Mouse (Mus musculus): ENCODE data around the gene Smc3. TPM values are rescaled to one million over a fixed set of nuclear protein-coding genes. Genes with fewer than 3 reads are reported as not detected.

Gene Smc3
- polyA plus RNA-seq, 1 experiment, result 42.8 TPM

- peak; percentile 73 for DNase-seq (ENCODE audit: low read depth)
- TF ChIP-seq POLR2A (IDR thresholded peaks at IDR 0.05; ENCODE audit: borderline replicate concordance, extremely low read depth, insufficient read depth, insufficient read length, poor library complexity, severe bottlenecking), result no peak
- TF ChIP-seq CTCF (IDR thresholded peaks at IDR 0.05; ENCODE audit: borderline replicate concordance, extremely low read depth, insufficient read depth, insufficient read length), result no peak
These were observed 32.3 kb upstream of the Smc3 start for GRCm38 (mm10) chr19:53567864-53568263.

DNA sequence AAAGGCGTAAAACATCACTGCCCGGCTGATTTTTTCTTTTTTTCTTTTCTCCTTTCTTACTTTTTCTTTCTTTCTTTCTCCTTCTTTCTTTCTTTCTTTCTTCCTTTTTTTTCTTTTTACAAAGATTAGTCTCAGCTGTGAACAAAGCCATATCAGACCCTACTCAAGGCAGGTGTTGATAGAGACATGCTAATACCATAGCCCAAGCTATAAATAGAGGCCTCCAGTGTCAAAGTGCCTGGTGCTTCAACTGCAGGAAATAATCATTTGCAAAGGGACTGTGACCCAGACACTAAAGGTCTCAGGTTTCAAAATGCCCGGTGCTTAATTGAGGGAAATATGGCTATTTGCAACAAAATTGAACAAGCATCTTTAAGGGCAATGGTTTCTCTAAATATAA lies 31.6 kb upstream of the Smc3 start:
- TF ChIP-seq CTCF (IDR thresholded peaks at IDR 0.05; ENCODE audit: borderline replicate concordance, extremely low read depth, insufficient read depth, insufficient read length), result no peak
- TF ChIP-seq POLR2A (IDR thresholded peaks at IDR 0.05; ENCODE audit: borderline replicate concordance, extremely low read depth, insufficient read depth, insufficient read length, poor library complexity, severe bottlenecking), result no peak
- no peak for DNase-seq (ENCODE audit: low read depth)

DNA sequence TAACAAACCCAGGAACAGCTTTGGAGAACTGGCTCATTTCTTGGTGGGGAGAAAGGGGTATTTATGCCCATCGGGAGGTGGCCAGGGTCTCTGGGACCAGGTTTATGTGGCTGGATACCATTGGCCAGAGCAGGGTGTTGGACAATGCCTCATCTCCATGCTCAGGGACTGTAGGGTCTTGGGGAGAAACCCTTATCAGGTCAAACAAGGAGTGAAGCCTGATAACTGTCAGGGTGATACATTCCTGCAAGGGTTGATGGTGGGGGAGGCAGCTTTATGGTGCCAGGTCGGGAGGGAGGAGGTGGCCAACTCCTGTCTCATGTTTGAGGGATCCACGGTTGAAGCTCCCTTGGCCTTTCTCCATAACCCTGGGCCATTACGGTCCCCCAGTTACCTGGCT lies 29.1 kb upstream of the Smc3 start:
- DNase-seq (ENCODE audit: low read depth), result no peak
- TF ChIP-seq POLR2A (IDR thresholded peaks at IDR 0.05; ENCODE audit: borderline replicate concordance, extremely low read depth, insufficient read depth, insufficient read length, poor library complexity, severe bottlenecking), result no peak
- no peak for TF ChIP-seq CTCF (IDR thresholded peaks at IDR 0.05; ENCODE audit: borderline replicate concordance, extremely low read depth, insufficient read depth, insufficient read length)

DNA sequence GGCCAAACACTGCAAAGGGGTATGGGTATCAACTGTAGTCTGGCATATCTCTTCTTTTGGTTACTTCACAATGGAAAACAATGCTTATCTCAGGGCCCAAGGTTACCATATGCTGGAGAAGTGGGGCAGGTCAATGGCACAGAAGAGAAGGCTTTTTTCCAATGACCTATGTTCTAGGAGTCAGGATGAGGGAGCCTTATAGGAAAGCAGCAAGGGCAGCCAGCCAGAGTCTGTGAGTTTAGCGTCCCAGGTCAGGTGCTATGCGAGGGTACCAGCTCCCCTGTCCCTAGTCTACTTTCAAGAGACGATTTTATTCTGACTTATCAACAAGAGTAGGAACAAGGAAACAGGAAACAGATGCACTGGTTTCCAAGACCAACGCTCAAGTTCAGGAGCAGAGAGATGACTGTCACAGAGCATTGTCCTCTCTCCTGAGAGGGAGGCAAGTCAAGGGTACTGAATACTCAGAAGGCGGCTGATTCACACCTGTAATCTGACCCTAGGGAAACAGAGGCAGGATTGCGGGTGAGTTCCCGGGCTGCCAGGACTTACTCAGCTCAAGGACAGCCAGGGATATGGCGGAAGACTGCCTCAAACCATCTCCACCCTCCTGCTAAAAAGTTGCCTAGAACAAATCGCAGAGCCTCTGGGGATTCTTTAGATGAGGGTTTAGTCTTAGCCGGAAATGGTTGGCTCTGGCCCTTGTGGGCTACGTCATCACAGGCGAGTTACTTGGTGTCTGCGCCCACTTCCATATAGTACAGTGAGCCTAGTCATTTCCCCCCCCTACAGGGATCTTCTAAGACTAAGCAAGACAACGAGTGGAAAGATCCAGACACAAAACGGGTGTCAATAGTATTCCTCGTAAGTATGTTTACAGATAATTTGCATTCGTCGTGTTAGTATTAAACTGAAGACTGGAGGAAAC lies 28.4 kb upstream of the Smc3 start:
- TF ChIP-seq CTCF (IDR thresholded peaks at IDR 0.05; ENCODE audit: borderline replicate concordance, extremely low read depth, insufficient read depth, insufficient read length) (no peak), POLR2A (IDR thresholded peaks at IDR 0.05; ENCODE audit: borderline replicate concordance, extremely low read depth, insufficient read depth, insufficient read length, poor library complexity, severe bottlenecking) (no peak)
- DNase-seq (ENCODE audit: low read depth), result no peak

DNA sequence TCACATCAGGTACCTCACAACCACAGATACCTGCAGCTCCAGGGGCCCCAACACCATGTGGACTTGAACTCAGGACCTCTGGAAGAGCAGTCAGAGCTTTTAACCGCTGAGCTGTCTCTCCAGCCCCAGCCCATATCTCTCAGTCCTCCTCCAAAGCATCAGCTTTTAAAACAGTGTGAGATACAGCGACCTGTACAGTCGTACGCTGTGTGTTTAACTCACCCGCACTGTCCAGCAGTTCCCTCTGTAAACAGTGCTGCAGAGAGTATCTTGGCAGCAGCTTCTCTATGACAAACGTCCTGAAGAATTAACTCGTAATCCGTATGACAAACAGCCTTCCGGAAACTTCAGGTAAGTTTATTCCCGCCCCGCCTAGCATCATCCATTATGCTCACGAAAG lies 27.6 kb upstream of the Smc3 start:
- no peak for TF ChIP-seq CTCF (IDR thresholded peaks at IDR 0.05; ENCODE audit: borderline replicate concordance, extremely low read depth, insufficient read depth, insufficient read length)
- TF ChIP-seq POLR2A (IDR thresholded peaks at IDR 0.05; ENCODE audit: borderline replicate concordance, extremely low read depth, insufficient read depth, insufficient read length, poor library complexity, severe bottlenecking), result no peak
- no peak for DNase-seq (ENCODE audit: low read depth)

DNA sequence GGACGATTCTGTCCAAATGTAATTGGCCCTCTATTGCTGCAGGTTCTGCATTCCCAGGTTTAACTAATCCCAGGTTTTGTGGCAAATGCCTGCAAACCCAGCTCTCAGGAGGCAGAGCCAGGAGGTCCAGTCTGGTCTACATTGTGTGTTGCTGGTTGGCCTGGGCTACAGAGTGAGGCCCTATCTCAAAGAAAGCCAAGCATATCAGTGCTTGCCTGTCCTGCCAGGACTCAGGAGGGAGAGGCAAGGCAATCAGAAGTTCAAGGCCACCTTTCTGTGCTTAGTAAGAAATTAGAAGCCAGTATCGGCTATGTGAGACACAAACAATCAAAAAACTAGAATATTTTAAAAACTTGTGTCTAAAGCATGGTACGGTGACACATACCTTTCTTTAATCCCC lies 27.0 kb upstream of the Smc3 start:
- TF ChIP-seq CTCF (IDR thresholded peaks at IDR 0.05; ENCODE audit: borderline replicate concordance, extremely low read depth, insufficient read depth, insufficient read length) (no peak), POLR2A (IDR thresholded peaks at IDR 0.05; ENCODE audit: borderline replicate concordance, extremely low read depth, insufficient read depth, insufficient read length, poor library complexity, severe bottlenecking) (no peak)
- DNase-seq (ENCODE audit: low read depth), result no peak

GRCm38 (mm10) chr19:53574131-53574530 lies 26.1 kb upstream of the Smc3 start:
- TF ChIP-seq POLR2A (IDR thresholded peaks at IDR 0.05; ENCODE audit: borderline replicate concordance, extremely low read depth, insufficient read depth, insufficient read length, poor library complexity, severe bottlenecking) (no peak), CTCF (IDR thresholded peaks at IDR 0.05; ENCODE audit: borderline replicate concordance, extremely low read depth, insufficient read depth, insufficient read length) (no peak)
- no peak for DNase-seq (ENCODE audit: low read depth)

DNA sequence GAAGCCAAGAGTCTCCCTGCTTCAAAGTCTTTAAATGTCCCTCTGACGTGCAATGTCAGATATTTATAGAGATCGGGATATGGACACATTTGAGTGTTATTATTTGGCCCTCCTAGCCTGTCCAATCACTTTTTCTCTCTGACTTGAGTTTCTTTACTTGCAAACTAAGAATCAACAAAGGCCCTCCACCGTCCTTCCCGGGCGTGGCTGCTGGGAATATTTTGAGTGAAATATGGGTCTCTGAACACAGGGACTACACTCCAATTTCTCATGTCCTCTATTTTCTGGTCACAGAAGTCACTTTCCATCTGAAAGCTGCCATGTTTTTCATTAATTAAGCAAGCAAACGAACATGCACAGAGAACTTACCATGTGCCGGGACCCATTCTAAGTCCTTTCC lies 25.7 kb upstream of the Smc3 start:
- no peak for TF ChIP-seq CTCF (IDR thresholded peaks at IDR 0.05; ENCODE audit: borderline replicate concordance, extremely low read depth, insufficient read depth, insufficient read length)
- no peak for TF ChIP-seq POLR2A (IDR thresholded peaks at IDR 0.05; ENCODE audit: borderline replicate concordance, extremely low read depth, insufficient read depth, insufficient read length, poor library complexity, severe bottlenecking)
- DNase-seq (ENCODE audit: low read depth), result no peak

DNA sequence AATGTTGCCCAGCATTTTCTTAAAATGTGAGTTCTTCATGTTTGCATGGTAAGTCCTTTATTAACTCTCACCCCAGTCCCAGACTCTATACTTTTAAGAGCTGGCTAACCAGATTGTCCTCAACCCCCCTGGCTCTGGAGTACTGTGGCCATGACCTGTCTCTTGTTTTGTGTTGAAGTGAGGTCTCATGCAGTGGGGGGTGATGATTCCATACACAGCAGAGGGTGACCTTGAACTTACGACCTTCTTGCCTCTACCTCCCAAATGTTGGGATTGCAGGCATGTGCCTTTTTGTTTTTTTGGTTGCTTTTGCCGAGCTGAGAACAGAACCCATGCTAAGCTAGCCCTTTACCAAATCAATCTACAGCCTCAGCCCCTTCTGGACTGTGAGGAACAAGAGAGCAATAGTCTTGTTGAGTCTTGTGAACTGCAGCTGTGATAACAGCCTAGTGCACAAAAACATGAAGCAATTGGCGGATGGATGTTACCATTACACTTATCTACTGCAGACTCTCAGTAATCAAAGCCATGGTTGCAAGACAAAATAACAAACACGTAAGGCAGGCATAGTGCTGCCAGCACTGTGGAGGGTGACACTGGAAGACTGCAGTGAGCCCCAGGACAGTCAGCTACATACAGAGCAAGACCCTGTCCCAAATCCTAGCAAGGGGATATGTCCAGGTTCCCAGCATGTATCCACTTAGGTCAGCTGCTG lies 24.7 kb upstream of the Smc3 start:
- no peak for DNase-seq (ENCODE audit: low read depth)
- TF ChIP-seq POLR2A (IDR thresholded peaks at IDR 0.05; ENCODE audit: borderline replicate concordance, extremely low read depth, insufficient read depth, insufficient read length, poor library complexity, severe bottlenecking), result no peak
- TF ChIP-seq CTCF (IDR thresholded peaks at IDR 0.05; ENCODE audit: borderline replicate concordance, extremely low read depth, insufficient read depth, insufficient read length), result no peak

GRCm38 (mm10) chr19:53576061-53576460 lies 24.1 kb upstream of the Smc3 start:
- TF ChIP-seq CTCF (IDR thresholded peaks at IDR 0.05; ENCODE audit: borderline replicate concordance, extremely low read depth, insufficient read depth, insufficient read length) (no peak), POLR2A (IDR thresholded peaks at IDR 0.05; ENCODE audit: borderline replicate concordance, extremely low read depth, insufficient read depth, insufficient read length, poor library complexity, severe bottlenecking) (no peak)
- DNase-seq (ENCODE audit: low read depth), result no peak

DNA sequence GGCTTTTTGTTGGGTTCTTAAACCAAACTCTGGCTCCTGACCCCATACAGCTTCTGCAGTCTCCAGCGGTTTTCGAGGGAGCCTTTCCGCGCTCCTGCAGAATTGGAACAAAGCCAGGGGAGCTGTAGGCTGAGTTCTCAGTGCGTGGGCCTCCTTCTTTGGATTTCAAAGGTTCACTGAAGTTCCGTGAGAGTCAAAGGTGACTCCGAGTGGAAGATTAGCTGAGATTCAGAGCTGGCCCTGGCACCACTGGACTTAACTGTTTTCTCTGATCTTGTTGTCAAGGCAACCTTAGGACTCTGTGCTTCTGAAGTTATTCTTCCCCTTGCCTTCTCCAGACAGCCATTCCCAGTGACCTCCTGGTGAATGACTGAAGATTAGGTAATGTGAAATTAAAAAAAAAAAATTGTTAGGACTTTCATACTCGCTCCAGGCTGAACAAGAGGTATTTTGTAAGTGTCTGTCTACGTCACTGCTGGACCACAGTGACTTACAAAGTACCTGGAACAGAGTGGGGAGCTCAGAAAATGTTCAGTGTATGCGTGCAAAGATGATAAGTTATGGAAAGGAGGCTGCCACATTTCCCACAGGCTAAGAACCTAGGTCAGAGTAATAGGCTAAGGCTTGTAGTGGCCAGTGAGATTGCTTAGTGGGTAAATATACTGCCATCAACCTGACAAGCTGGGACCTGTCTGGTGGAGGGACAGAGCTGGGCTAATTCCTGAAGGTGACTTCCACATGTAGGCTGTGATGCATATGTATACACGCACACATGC lies 23.0 kb upstream of the Smc3 start:
- no peak for TF ChIP-seq CTCF (IDR thresholded peaks at IDR 0.05; ENCODE audit: borderline replicate concordance, extremely low read depth, insufficient read depth, insufficient read length)
- TF ChIP-seq POLR2A (IDR thresholded peaks at IDR 0.05; ENCODE audit: borderline replicate concordance, extremely low read depth, insufficient read depth, insufficient read length, poor library complexity, severe bottlenecking), result no peak

More for the DNA sequence above, 23.0 kb upstream of the Smc3 start:
- DNase-seq (ENCODE audit: low read depth), result peak; percentile 53
